Mouse (Mus musculus): ENCODE data around the gene B430306N03Rik.
"Not testable (repeated sequence)": the region's sequence is repeated elsewhere in the genome, so short reads cannot be mapped to it uniquely, and the experiment has no call there.

B430306N03Rik gene

GRCm38 (mm10) chr17:48312124-48312523 lies 3.8 kb upstream of the B430306N03Rik start:
- no peak for DNase-seq (ENCODE audit: low spot score)

DNA sequence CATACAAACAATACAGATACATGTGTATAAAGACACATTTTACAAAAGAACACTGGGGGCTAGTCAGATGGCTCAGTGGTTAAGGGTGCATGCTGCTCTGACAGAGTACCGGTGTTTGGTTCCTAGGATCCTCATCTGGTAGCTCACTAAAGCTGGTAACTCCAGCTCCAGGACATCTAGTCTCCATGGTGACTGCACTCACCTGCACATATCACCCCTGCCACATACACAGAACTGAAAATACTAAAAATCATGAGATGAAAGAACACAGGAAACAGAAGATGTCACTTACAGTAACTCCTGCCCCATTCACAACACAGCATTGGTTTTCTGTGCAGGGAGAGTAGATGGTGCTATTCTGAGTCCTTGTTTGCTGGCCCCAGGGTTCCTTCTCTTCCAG lies 2.7 kb downstream of the B430306N03Rik start:
- no peak for DNase-seq (ENCODE audit: low spot score)

GRCm38 (mm10) chr17:48321279-48321678 lies 5.3 kb downstream of the B430306N03Rik start:
- no peak for DNase-seq (ENCODE audit: low spot score)

DNA sequence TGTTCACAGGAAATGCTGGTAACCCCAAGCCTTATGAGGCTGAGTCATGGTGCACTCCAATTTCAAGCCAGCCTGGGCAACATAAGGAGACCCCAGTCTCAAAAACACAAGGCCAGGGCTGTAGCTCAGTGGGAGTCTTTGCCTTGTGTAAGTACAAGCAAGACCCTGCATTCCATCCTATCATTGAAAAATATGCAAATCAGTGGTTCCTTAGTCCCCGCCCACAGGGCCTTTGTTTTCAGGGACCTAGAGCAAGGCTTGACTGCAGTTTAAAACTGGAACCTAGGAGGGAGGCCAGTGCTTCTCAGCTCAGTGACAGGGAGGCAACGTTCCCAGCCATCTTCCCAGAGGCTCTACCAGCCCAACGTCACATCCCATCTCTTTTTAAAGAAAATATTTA lies 7.3 kb downstream of the B430306N03Rik start:
- DNase-seq (ENCODE audit: low spot score) = no peak

- DNase-seq (ENCODE audit: low spot score) = no peak
Observed at GRCm38 (mm10) chr17:48324258-48324657, 8.3 kb downstream of the B430306N03Rik start.

DNA sequence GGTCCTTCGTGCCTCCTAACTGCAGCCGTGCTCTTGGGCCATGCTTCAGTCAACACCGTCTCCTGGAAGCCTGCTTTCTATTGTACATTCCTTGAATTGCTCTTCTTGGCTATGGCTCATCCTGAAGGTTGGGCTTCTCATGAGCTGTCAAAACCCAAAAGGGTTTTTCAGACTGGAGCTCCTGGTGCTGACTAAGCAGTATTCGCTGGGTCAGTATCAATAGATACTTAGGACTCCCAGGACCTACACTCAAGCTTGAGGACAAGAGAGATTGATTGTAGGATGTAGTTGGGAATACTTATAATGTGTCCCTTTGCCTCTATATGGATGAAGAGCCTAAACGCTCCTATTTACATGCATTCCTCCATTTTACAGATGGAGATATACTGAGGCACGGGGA lies 9.2 kb downstream of the B430306N03Rik start:
- DNase-seq (ENCODE audit: low spot score) = no peak

DNA sequence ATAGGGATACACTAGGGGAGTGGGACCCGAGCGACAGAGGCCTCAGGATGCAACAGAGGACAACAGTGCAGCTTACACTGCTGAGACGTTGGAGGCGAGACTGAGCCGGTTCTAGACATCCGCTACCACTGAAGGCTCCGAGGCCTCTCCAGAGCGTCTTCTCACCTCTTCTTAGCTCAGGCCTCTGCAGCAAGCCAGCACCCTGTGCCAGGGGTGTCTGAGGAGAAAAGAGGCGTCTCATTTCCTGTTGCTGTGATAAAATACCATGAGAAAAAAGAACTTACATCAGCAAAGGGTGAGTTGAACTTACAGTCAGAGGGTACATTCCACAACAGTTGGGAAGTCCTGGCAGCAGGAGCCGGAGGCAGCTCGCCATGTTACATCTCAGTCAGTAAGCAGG lies 9.7 kb downstream of the B430306N03Rik start:
- DNase-seq (ENCODE audit: low spot score) = no peak

DNA sequence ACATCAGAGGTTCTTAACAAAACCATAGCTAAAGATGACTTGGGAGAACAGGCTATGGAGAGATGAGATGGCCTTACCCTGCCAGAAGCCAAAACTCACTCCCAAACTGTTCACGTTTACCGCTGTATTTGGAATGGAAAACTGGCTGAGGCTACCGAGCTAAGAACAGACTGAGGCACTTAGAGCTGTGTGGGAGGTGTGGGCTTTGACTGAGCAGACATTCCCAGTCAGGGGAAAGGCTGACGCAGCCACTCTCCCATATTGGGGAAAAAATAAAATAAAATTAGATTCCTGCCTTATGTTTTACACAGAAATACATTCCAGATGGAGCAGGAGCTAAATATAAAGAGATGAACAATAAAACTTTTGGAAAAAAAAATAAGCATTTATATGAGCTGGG lies 10.7 kb downstream of the B430306N03Rik start:
- no peak for DNase-seq (ENCODE audit: low spot score)

GRCm38 (mm10) chr17:48332524-48332923 lies 16.6 kb downstream of the B430306N03Rik start:
- DNase-seq (ENCODE audit: low spot score) = no peak

DNA sequence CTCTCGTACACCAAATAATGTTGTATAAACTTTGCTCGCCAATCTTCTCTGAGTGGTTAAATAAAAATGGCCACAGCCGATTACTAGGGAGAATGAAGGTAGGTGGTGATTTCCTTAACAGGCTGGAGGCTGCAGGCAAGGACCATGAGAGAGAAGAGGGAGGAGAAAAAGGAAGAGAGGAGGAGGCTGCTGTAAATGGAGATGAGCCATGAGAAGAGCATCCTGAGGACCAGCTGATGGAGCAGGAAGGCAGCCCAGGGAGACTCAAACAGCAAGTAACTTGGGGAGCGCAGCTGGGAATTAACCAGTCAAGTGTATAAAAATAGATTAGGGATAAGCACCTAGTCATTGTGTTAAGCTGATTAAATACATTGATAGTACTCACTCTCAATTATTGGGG lies 18.2 kb downstream of the B430306N03Rik start:
- DNase-seq (ENCODE audit: low spot score) = no peak

DNA sequence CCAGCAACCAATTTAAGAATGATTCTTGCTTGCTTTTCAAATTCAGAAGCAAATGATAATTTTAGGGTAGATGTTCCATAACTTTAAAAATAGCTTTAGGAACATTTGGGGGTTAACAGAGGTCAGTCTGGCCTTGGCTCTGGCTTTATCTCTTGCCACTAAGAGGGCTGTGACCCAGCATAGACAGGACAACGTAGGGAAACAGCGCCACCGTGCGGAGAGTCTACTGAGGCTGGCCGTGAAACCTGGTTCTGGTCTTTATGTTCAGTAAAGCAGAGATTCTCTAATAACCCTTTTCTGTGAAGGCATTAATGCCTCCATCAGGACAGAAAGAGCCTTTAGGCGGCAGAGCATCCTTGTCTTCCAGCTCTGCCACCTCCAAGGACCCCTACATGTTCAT lies 20.9 kb downstream of the B430306N03Rik start:
- peak; percentile 46 for DNase-seq (ENCODE audit: low spot score)

DNA sequence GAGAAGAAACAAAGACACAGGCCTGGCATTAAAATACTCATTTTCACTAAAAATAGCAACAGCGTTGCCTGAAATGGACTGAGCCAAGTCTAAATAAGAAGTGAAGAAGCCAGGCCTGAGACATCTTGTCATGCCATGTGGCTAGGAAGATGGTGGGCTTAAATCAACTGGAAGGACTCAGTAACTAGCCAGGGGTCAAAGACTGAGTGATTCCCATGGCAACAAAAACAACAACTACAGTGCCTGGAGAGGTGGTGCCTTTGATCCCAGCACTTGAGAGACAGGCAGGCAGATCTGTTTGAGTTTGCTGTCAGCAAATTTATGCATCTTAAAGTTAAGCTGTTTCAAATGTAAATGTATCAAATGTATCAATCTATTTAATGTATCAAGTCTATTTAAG lies 24.3 kb downstream of the B430306N03Rik start:
- DNase-seq (ENCODE audit: low spot score) = no peak

DNA sequence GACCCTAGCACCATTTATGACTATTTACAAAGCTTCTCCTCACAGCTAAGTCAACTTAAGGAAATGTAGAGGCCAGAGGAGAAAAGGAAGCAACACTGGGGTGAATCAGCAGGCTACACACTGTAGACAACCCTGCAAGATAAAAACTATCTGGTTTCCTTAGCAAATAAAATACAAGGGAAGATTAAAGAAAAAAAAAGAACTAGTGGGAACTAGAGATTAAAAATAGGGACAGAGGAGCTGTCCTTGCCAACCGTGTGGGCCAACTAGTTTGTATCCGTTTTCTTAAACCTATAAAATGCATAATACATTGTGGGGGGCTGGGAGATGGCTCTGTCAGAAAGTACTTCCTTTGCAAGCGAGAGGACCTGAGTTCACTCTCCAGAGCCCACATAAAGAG lies 26.0 kb downstream of the B430306N03Rik start:
- no peak for DNase-seq (ENCODE audit: low spot score)

GRCm38 (mm10) chr17:48343065-48343464 lies 27.1 kb downstream of the B430306N03Rik start:
- no peak for DNase-seq (ENCODE audit: low spot score)

DNA sequence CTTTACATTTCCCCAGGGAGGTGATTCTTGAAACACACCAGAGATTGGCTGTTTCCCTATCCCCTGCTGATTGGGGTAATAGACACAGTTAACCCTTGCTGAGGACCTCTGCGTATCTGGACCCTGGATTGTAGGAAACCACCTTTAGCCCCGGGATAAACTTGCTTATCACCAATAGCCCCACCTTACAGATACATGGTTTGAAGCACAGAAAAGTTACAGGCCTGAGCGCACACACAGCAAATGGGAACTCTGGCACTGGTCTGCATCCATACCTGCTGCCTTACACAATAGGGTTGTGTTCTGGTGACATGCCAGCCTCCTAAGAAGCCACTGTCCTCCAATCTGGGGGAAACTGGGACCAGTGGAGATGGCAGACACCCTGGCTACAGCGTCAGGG lies 29.9 kb downstream of the B430306N03Rik start:
- DNase-seq (ENCODE audit: low spot score) = no peak

GRCm38 (mm10) chr17:48346231-48346630 lies 30.3 kb downstream of the B430306N03Rik start, which contains the start of gene Trem2:
TSS of gene Trem2 (plus strand) at chr17:48346401.
- no peak for DNase-seq (ENCODE audit: low spot score)

GRCm38 (mm10) chr17:48346834-48347233 lies 30.9 kb downstream of the B430306N03Rik start:
- no peak for DNase-seq (ENCODE audit: low spot score)

DNA sequence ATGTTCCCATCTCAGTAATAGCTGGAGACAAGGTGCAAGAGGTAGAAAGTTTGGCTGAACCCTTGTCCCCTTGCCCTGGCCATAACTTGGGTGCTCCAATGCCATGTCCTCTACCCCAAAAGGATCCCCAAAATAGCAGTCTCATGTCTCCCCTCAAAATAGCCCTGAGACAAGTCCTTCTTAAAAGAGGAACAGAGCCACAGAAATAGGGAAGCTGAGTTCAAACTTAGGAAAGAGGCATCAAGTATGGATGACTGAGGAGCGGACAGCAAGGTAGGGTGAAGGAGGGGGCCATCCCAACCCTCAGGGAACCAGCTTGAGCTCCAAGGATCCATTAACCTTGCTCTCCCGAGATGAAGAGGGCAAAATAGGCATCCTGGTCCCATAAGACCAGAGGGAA lies 31.3 kb downstream of the B430306N03Rik start:
- DNase-seq (ENCODE audit: low spot score) = no peak

GRCm38 (mm10) chr17:48350681-48351193 lies 34.8 kb downstream of the B430306N03Rik start:
- DNase-seq (ENCODE audit: low spot score) = no peak

DNA sequence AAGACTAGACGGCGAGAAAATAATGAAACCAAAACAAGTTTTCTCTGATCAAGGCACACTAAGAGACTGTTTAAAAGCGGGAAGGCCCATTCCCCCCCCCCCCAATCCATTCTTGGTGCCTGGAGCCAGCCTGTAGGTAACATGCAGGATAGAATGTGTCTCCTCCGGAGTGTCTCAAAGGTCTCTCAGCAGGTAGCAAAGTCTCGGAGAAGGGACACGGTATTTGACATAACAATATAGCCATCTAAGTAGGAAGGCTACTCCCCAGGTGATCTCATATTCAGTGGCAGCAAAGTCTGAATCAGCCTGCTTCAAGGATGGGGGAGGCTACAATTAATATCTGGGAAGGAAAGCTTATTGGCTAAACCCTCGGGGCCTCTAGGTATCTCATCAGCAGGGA lies 37.0 kb downstream of the B430306N03Rik start:
- DNase-seq (ENCODE audit: low spot score) = not testable (repeated sequence)

GRCm38 (mm10) chr17:48355822-48356221 lies 39.9 kb downstream of the B430306N03Rik start:
- no peak for DNase-seq (ENCODE audit: low spot score)

- DNase-seq (ENCODE audit: low spot score) = no peak
Observed at GRCm38 (mm10) chr17:48357892-48358291, 42.0 kb downstream of the B430306N03Rik start.

GRCm38 (mm10) chr17:48359616-48360015 lies 43.7 kb downstream of the B430306N03Rik start, which contains the start of gene Treml1:
TSS of gene Treml1 (plus strand) at chr17:48359916.
- no peak for DNase-seq (ENCODE audit: low spot score)

DNA sequence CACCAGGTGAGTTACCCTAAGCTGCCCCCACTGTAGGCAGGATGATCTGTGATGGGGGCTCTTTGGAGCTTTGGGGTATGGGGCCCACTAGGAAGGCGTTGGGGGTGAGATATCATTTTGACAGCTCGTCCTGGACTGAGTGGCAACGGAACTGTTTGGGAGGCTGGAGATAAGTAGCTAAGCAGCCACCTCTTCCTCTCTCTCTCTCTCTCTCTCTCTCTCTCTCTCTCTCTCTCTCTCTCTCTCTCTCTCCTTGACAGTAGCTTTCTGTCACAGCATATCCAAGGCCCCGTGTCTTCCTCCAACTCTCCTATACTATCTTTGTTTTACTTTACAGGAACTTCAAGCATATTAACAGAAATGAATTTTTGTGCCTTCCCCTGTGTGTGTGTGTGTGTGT lies 44.5 kb downstream of the B430306N03Rik start:
- DNase-seq (ENCODE audit: low spot score) = no peak

- no peak for DNase-seq (ENCODE audit: low spot score)
Observed at GRCm38 (mm10) chr17:48362346-48362745, 46.4 kb downstream of the B430306N03Rik start.

Data from testis, postnatal 14 days (tissue).